Mouse (Mus musculus): ENCODE measurements around the gene Zzef1. TPM values are rescaled to one million over a fixed set of nuclear protein-coding genes. Genes with fewer than 3 reads are reported as not detected.

Gene Zzef1
- polyA plus RNA-seq, 1 experiment from 2014 or later, result 10.5 TPM

DNA sequence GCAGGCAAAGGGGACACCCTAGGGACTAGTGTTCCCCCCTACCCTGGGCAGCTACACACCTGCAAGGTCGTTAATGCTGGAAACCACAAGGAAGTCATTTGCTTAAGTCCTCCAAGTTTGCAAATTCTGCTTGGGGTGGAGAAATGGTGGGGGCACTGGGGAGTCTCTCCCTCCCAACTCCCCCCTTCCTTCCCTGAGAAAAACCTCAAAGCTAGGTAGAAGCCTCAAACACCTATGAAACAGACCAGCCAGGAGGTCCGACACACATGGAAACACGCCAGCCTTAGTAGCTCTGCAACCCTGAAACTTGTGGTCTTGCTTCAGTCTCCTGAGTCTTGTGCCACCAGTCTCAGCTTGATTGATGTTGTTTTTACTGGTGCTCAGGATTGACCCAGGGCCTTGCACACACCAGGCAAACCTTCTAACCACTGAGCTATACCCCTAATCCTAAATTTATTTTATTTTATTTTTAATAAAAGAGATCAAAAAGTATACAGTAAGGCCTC is 167.8 kb downstream of the Zzef1 start:
- ATAC-seq, result no peak
- Histone ChIP-seq H3K4me3 (replicated peaks) (no peak overlapping the region), H3K4me2 (replicated peaks) (peak overlapping the region; percentile 14), H3K36me3 (no peaks in the 10 kb centered on the region), H3K9me3 (no peaks in the 10 kb centered on the region), H3K9ac (no peak overlapping the region), H3K27me3 (replicated peaks) (peaks cover 11% of the 10 kb centered on the region), H3K27ac (peak overlapping the region; percentile 69), H3K4me1 (replicated peaks) (peaks cover 53% of the 10 kb centered on the region)
- WGBS, result 39% methylated on average over 3 of the region's 3 CpGs

DNA sequence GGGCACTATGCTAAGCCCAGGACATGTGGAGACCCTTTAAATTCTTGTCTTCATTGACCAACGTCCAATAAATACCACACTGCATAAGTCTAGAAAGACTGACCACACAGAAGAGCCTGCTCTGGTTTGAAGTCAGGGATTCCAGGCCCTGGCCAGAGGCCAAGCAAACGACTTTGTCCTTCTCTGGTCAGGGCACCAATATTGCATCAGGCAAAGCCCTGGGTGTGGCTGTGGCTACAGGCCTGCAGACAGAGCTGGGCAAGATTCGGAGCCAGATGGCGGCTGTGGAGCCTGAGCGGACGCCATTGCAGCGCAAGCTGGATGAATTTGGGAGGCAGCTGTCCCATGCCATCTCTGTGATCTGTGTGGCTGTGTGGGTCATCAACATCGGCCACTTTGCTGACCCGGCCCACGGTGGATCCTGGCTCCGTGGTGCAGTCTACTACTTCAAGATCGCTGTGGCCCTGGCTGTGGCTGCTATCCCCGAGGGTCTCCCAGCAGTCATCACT is 179.0 kb downstream of the Zzef1 start:
- Histone ChIP-seq H3K27me3 (replicated peaks) (no peaks in the 10 kb centered on the region), H3K27ac (no peak overlapping the region), H3K9me3 (no peaks in the 10 kb centered on the region), H3K4me2 (replicated peaks) (no peak overlapping the region), H3K36me3 (no peaks in the 10 kb centered on the region), H3K9ac (no peak overlapping the region), H3K4me1 (replicated peaks) (no peaks in the 10 kb centered on the region), H3K4me3 (replicated peaks) (no peak overlapping the region)
- no peak for ATAC-seq
- 79% methylated on average over 13 of the region's 13 CpGs for WGBS

Other genes with a start within 250 kb of the Zzef1 start
- gene Spns3, start 245.7 kb upstream of the Zzef1 start, polyA plus RNA-seq (2015; fragmentation: Nextera tagmentation; extraction: Ambion mirVana), result 1.2 and 1.6 TPM in 2 replicates
- 50.6 and 64.8 TPM in 2 replicates for gene Ube2g1, start 188.9 kb upstream of the Zzef1 start, polyA plus RNA-seq (2015; fragmentation: Nextera tagmentation; extraction: Ambion mirVana)
- 19.0 and 20.1 TPM in 2 replicates for gene Ankfy1, start 106.2 kb upstream of the Zzef1 start, polyA plus RNA-seq (2015; fragmentation: Nextera tagmentation; extraction: Ambion mirVana)
- gene Cyb5d2, start 84 bp upstream of the Zzef1 start, polyA plus RNA-seq (2015; fragmentation: Nextera tagmentation; extraction: Ambion mirVana), result 4.1 and 4.8 TPM in 2 replicates
- 23.5 and 25.5 TPM in 2 replicates for gene Atp2a3, start 164.9 kb downstream of the Zzef1 start, polyA plus RNA-seq (2015; fragmentation: Nextera tagmentation; extraction: Ambion mirVana)
- gene P2rx1, start 202.9 kb downstream of the Zzef1 start, polyA plus RNA-seq (2015; fragmentation: Nextera tagmentation; extraction: Ambion mirVana), result 14.3 and 27.7 TPM in 2 replicates
- gene Camkk1, start 222.8 kb downstream of the Zzef1 start, polyA plus RNA-seq (2015; fragmentation: Nextera tagmentation; extraction: Ambion mirVana), result 8.5 and 8.6 TPM in 2 replicates

All from intestine, embryonic 15.5 days (tissue).